Mouse (Mus musculus) heart, embryonic 15.5 days (tissue): ENCODE results near the gene Stard3. TPM values are rescaled to one million over a fixed set of nuclear protein-coding genes. Genes with fewer than 3 reads are reported as not detected.

Source experiments
- ATAC-seq: fragments of 200-750 bp; cut with Nextera tagmentation; replicated peaks from 2 replicates; pipeline ENCODE4 v1.8.0; 2017; ENCODE audit warnings: low read depth, moderate TSS enrichment; ENCODE audit not compliant: insufficient number of reproducible peaks, insufficient read depth, low FRiP score
- H3K27ac ChIP-seq: fragments of 300-500 bp; sonication (generic); 2 replicates; pipeline ENCODE4 v1.5.1; 2015; ENCODE audit warnings: mild to moderate bottlenecking, inconsistent platforms
- H3K27me3 ChIP-seq: fragments of 300-500 bp; sonication (generic); 2 replicates; pipeline ENCODE4 v1.6.1; 2015; ENCODE audit warnings: inconsistent platforms
- H3K36me3 ChIP-seq: fragments of 300-500 bp; sonication (generic); 2 replicates; pipeline ENCODE4 v1.6.1; 2015; ENCODE audit warnings: mild to moderate bottlenecking, inconsistent platforms
- H3K4me1 ChIP-seq: fragments of 300-500 bp; sonication (generic); replicated peaks from 2 replicates; pipeline ENCODE4 v1.6.1; 2015; ENCODE audit warnings: inconsistent platforms
- H3K4me2 ChIP-seq: fragments of 300-500 bp; sonication (generic); 2 replicates; pipeline ENCODE4 v1.6.1; 2015; ENCODE audit warnings: inconsistent platforms, mild to moderate bottlenecking, moderate library complexity
- H3K4me3 ChIP-seq: fragments of 300-500 bp; sonication (generic); 2 replicates; pipeline ENCODE4 v1.5.1; 2015; ENCODE audit warnings: mild to moderate bottlenecking, inconsistent platforms
- H3K9ac ChIP-seq: fragments of 300-500 bp; sonication (generic); 2 replicates; pipeline ENCODE4 v1.6.1; 2015; ENCODE audit warnings: mild to moderate bottlenecking, inconsistent platforms
- H3K9me3 ChIP-seq: fragments of 300-500 bp; sonication (generic); replicated peaks from 2 replicates; pipeline ENCODE4 v1.6.1; 2016; ENCODE audit warnings: inconsistent platforms
- WGBS: fragments of 180-500 bp; shearing (Covaris S2); methylation state at CpG from one replicate; pipeline ENCODE4 v1.1.7; 2015; ENCODE audit warnings: mixed read lengths; 5-methylcytosine and 5-hydroxymethylcytosine counted together
- polyA plus RNA-seq: library from polyadenylated mRNA; unstranded; fragments of >200 nt; fragmentation: Nextera tagmentation; extraction: Ambion mirVana; gene quantifications from 2 replicates; pipeline ENCODE4 v1.2.1, GENCODE M21; 2015

The Stard3 gene
- polyA plus RNA-seq, 1 experiment from 2014 or later = 33.9 TPM

- Histone ChIP-seq H3K9ac (peak overlapping the region; percentile 64), H3K36me3 (no peaks in the 10 kb centered on the region), H3K4me2 (peak overlapping the region; percentile 98), H3K4me3 (peak overlapping the region; percentile 63), H3K27ac (no peak overlapping the region), H3K9me3 (no peaks in the 10 kb centered on the region), H3K4me1 (peaks cover 33% of the 10 kb centered on the region), H3K27me3 (peaks cover 80% of the 10 kb centered on the region)
- under 1% methylated on average over 19 of the region's 19 CpGs for WGBS
- no peak for ATAC-seq
These were observed 19.1 kb upstream of the Stard3 start for GRCm38 (mm10) chr11:98339071-98339501.

GRCm38 (mm10) chr11:98339679-98340287 is 18.4 kb upstream of the Stard3 start:
- H3K27ac ChIP-seq = no peak overlapping the region
- H3K9ac ChIP-seq = peak overlapping the region; percentile 64; the same call in 1 of the 2 replicates
- peak overlapping the region; percentile 98 for H3K4me2 ChIP-seq
- H3K9me3 ChIP-seq = no peaks in the 10 kb centered on the region
- H3K4me3 ChIP-seq = peak overlapping the region; percentile 63
- no peaks in the 10 kb centered on the region for H3K36me3 ChIP-seq
- 18% methylated on average over 11 of the region's 11 CpGs for WGBS
- no peak for ATAC-seq
- H3K4me1 ChIP-seq = peaks cover 26% of the 10 kb centered on the region
- H3K27me3 ChIP-seq = peaks cover 73% of the 10 kb centered on the region

GRCm38 (mm10) chr11:98340597-98340996 is 17.6 kb upstream of the Stard3 start:
- ATAC-seq = no peak
- Histone ChIP-seq H3K4me1 (peaks cover 27% of the 10 kb centered on the region), H3K9ac (no peak overlapping the region), H3K4me2 (no peak overlapping the region), H3K27ac (no peak overlapping the region), H3K9me3 (no peaks in the 10 kb centered on the region), H3K27me3 (peaks cover 65% of the 10 kb centered on the region), H3K4me3 (no peak overlapping the region), H3K36me3 (no peaks in the 10 kb centered on the region)
- WGBS = 18% methylated on average over 4 of the region's 4 CpGs

GRCm38 (mm10) chr11:98341174-98341573 is 17.0 kb upstream of the Stard3 start:
- Histone ChIP-seq H3K4me3 (no peak overlapping the region), H3K9ac (no peak overlapping the region), H3K27ac (no peak overlapping the region), H3K36me3 (no peaks in the 10 kb centered on the region), H3K9me3 (no peaks in the 10 kb centered on the region), H3K4me2 (no peak overlapping the region), H3K27me3 (peaks cover 62% of the 10 kb centered on the region), H3K4me1 (peaks cover 30% of the 10 kb centered on the region)
- ATAC-seq = no peak
- WGBS = 61% methylated on average over 4 of the region's 4 CpGs

GRCm38 (mm10) chr11:98342000-98342945 is 15.9 kb upstream of the Stard3 start:
- Histone ChIP-seq H3K27me3 (peaks cover 61% of the 10 kb centered on the region), H3K9ac (peak overlapping the region; percentile 64), H3K27ac (no peak overlapping the region), H3K36me3 (no peaks in the 10 kb centered on the region), H3K4me2 (peak overlapping the region; percentile 89), H3K4me1 (peaks cover 37% of the 10 kb centered on the region), H3K4me3 (peak overlapping the region; percentile 52), H3K9me3 (no peaks in the 10 kb centered on the region)
- 2% methylated on average over 29 of the region's 29 CpGs for WGBS
- ATAC-seq = peak; percentile 34; the same call in 1 of the 2 replicates

GRCm38 (mm10) chr11:98345253-98345652 is 12.9 kb upstream of the Stard3 start:
- under 1% methylated on average over 14 of the region's 14 CpGs for WGBS
- H3K27me3 ChIP-seq = peaks cover 62% of the 10 kb centered on the region
- H3K4me2 ChIP-seq = peak overlapping the region; percentile 63
- H3K4me3 ChIP-seq = peak overlapping the region; percentile 39
- H3K9me3 ChIP-seq = no peaks in the 10 kb centered on the region
- no peak for ATAC-seq
- H3K4me1 ChIP-seq = peaks cover 42% of the 10 kb centered on the region
- H3K27ac ChIP-seq = no peak overlapping the region
- H3K36me3 ChIP-seq = no peaks in the 10 kb centered on the region
- H3K9ac ChIP-seq = no peak overlapping the region

GRCm38 (mm10) chr11:98346168-98346567 is 12.0 kb upstream of the Stard3 start:
- WGBS = 25% methylated on average over 9 of the region's 9 CpGs
- no peaks in the 10 kb centered on the region for H3K36me3 ChIP-seq
- no peak overlapping the region for H3K4me2 ChIP-seq

GRCm38 (mm10) chr11:98347385-98348082 is 10.6 kb upstream of the Stard3 start:
- Histone ChIP-seq H3K9me3 (no peaks in the 10 kb centered on the region), H3K4me2 (peak overlapping the region; percentile 90), H3K27ac (no peak overlapping the region), H3K36me3 (no peaks in the 10 kb centered on the region), H3K27me3 (peaks cover 62% of the 10 kb centered on the region), H3K4me1 (peaks cover 42% of the 10 kb centered on the region), H3K9ac (no peak overlapping the region), H3K4me3 (peak overlapping the region; percentile 66)
- no peak for ATAC-seq
- 12% methylated on average over 12 of the region's 12 CpGs for WGBS

More at GRCm38 (mm10) chr11:98346168-98346567, 12.0 kb upstream of the Stard3 start:
- Histone ChIP-seq H3K27me3 (peaks cover 64% of the 10 kb centered on the region), H3K4me1 (peaks cover 47% of the 10 kb centered on the region), H3K9me3 (no peaks in the 10 kb centered on the region), H3K9ac (no peak overlapping the region), H3K4me3 (no peak overlapping the region), H3K27ac (no peak overlapping the region)
- ATAC-seq = no peak

GRCm38 (mm10) chr11:98348083-98348961 is 9.8 kb upstream of the Stard3 start, which contains the start of gene Ppp1r1b:
TSS of gene Ppp1r1b (plus strand) at chr11:98348404.
- H3K27ac ChIP-seq = peak within 1 kb of the TSS; percentile 8; the same call in 1 of the 2 replicates
- H3K4me3 ChIP-seq = peak within 1 kb of the TSS; percentile 66
- no peaks in the 10 kb centered on the region for H3K9me3 ChIP-seq
- H3K4me2 ChIP-seq = peak within 1 kb of the TSS; percentile 90
- no peaks in the 10 kb centered on the region for H3K36me3 ChIP-seq
- ATAC-seq = peak; percentile 75
- H3K4me1 ChIP-seq = peaks cover 42% of the 10 kb centered on the region
- H3K27me3 ChIP-seq = peaks cover 65% of the 10 kb centered on the region
- WGBS = 1% methylated on average over 46 of the region's 55 CpGs
- peak within 1 kb of the TSS; percentile 70 for H3K9ac ChIP-seq

GRCm38 (mm10) chr11:98349308-98349707 is 8.9 kb upstream of the Stard3 start:
- peak overlapping the region; percentile 70 for H3K9ac ChIP-seq
- H3K9me3 ChIP-seq = no peaks in the 10 kb centered on the region
- H3K4me2 ChIP-seq = peak overlapping the region; percentile 90
- ATAC-seq = no peak
- WGBS = 10% methylated on average over 9 of the region's 9 CpGs
- peak overlapping the region; percentile 66 for H3K4me3 ChIP-seq
- no peak overlapping the region for H3K27ac ChIP-seq
- H3K4me1 ChIP-seq = peaks cover 42% of the 10 kb centered on the region
- no peaks in the 10 kb centered on the region for H3K36me3 ChIP-seq
- peaks cover 72% of the 10 kb centered on the region for H3K27me3 ChIP-seq
